Mouse (Mus musculus): ENCODE measurements around the gene Zfp553.

Zfp553 gene

GRCm38 (mm10) chr7:127233368-127233749 is 498 bp downstream of the Zfp553 start:
- WGBS: under 1% methylated on average over 27 of the region's 27 CpGs

DNA sequence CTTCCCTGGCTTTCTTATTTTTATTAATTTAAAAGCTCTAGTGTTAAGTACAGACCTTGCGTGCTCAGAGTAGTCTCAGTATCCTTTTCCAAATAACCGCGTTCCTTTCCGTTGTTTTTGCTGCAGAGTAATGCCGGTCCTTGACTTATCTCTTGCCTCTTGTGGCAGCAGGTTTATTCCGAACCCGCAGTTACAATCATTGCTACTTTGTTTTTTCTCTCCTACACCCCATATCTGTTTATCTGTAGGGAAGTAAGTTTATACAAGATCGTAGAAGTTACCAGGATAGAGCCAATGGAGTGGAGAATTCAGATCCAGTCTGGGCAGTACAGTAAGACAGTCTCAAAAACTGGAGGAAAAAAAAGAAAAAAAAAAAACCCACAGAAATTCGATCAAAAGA is 904 bp downstream of the Zfp553 start:
- 3% methylated on average over 9 of the region's 9 CpGs for WGBS

- 75% methylated on average over 2 of the region's 2 CpGs for WGBS
These were observed 1.9 kb downstream of the Zfp553 start for GRCm38 (mm10) chr7:127234777-127235176.

DNA sequence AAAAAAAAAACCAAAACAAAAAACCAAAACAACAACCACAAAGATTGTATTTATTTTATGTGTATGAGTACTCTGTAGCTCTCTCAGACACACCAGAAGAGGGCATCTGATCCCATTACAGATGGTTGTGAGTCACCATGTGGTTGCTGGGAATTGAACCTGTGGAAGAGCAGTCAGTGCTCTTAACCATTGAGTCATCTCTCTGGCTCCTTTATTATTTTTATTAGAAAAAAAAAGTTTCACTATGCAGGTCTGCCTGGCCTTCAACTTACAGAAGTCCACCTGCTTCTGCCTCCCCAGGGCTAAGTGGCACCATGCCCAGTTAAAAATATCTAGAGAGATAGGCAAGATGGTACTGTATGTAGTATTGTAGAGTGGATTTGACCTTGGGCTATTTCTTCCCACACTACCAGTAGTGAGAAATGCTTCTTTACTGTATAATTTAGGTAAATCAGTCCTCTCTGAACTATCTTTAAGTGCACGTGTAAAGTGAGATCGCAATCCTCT is 10.6 kb downstream of the Zfp553 start:
- 17% methylated on average over 2 of the region's 2 CpGs for WGBS

GRCm38 (mm10) chr7:127243870-127244657 is 11.2 kb downstream of the Zfp553 start, which contains the start of gene Zfp771:
TSS of gene Zfp771 (plus strand) at chr7:127244274.
- under 1% methylated on average over 56 of the region's 56 CpGs for WGBS

GRCm38 (mm10) chr7:127244658-127245510 is 12.0 kb downstream of the Zfp553 start:
- WGBS: 5% methylated on average over 32 of the region's 33 CpGs

GRCm38 (mm10) chr7:127250511-127250910 is 17.6 kb downstream of the Zfp553 start:
- 85% methylated on average over 8 of the region's 8 CpGs for WGBS

DNA sequence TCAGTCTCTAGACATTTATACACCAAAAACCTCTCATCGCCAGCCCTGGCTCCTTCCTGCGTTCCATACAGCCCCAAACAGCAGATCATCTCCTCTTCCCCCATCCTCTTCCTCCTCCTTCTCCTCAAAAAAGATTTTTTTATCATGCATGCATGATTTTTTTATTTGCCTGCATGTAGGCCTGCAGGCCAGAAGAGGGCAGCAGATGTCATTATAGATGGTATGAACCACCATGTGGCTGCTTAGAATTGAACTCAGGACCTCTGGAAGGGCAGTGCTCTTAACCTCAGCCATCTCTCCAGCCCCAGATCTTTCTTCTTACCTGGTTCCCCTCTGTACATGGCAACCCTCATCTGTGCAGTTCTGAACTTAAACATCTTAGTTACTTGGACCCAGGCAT is 19.6 kb downstream of the Zfp553 start:
- WGBS: 46% methylated on average over 2 of the region's 2 CpGs

- 70% methylated on average over 6 of the region's 6 CpGs for WGBS
These were observed 20.5 kb downstream of the Zfp553 start for GRCm38 (mm10) chr7:127253341-127253740.

GRCm38 (mm10) chr7:127253821-127254769 is 21.2 kb downstream of the Zfp553 start:
- WGBS: under 1% methylated on average over 136 of the region's 136 CpGs

- WGBS: 27% methylated on average over 4 of the region's 4 CpGs
These were observed 22.1 kb downstream of the Zfp553 start for GRCm38 (mm10) chr7:127255008-127255407.

DNA sequence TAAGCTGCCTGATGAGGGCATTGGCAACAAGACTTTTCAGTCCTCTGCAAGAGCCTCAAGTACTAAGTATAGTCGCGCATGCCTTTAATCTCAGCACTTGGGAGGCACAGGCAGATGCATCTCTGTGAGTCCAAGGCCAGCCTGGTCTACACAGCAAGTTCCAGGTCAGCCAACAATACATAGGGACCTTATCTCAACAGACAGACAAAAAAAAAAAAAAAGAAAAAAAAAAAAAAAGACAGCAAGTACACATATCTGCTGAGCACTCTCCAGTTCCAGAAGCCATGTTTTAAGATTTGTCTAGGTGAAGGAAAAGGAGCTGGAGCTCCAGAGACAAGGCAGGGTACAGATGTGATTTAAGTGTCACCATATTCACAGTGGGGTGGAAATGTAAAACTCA is 23.1 kb downstream of the Zfp553 start:
- 85% methylated on average over 2 of the region's 2 CpGs for WGBS

GRCm38 (mm10) chr7:127256518-127256917 is 23.7 kb downstream of the Zfp553 start:
- 82% methylated on average over 5 of the region's 5 CpGs for WGBS

DNA sequence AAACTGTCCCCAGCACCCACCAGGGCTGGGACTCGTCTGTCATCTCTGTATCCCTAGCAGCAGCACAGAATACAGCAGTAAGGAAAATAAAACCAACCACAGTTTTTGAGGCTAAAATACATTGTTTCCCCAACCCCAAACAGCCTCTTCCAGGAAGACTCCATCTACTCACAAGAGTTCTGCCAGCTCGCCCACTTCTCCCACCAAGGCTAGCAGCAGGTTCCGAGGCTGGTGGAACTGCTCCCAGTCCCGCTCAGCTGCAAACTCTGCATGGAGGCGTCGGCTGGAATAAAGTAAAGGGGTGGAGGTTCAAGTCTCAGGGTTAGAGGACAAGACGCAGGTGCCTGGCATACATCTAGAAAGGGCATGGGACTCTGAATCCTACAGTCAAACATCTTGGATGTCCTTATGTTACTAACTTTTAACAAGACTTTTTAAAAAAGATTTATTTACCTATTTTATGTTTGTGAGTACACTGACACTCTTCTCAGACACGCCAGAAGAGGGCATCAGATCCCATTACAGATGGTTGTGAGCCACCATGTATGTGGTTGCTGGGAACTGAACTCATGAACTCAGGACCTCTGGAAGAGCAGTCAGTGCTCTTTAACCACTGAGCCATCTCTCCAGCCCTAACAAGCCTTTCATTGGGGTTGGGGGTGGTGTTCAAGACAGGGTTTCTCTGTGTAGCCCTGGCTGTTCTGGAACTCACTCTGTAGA is 26.5 kb downstream of the Zfp553 start:
- WGBS: 51% methylated on average over 8 of the region's 8 CpGs

DNA sequence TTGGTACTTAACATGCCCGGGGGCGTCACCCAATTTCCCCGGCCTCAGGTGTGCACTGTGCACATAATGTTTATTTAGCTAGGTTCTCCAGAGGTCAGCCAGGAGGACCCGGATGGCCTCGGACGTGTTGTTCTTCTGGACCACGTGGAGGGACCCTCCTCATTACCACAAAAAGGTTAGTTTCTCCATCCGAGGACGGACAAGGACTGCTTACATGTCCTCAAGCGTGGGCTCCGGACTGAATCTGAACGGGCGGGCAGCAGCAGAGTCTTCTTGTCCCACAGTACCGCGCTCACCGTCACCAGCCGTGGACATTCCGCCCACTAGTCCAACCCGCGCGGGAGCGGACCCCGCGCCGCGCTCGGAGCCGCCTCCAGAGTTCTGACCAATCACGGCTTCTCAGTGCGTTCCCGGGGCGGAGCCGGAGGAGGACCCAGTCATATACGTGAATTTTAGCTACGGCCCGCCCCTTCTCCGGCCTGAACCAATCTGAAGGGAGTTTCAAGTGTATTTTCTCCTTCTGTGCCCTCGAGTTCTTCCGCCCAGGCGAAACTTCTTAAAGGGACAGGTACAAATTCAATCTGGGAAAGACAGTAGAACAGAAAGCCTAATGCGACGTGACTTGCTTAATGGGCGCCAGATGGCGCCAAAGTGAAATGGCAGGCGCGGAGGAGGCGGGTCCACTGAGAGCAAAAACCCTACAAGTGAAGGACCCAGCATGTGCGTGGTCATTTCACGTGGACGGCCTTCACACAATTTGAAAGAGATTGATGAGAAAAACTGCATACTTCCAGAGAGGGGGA is 27.6 kb downstream of the Zfp553 start, which contains the start of gene Dctpp1:
Gene Dctpp1 (minus strand): TSS at position 401 of the 803 bp plus-strand sequence.
- WGBS: under 1% methylated on average over 50 of the region's 50 CpGs

- WGBS: 80% methylated on average over 10 of the region's 10 CpGs
These were observed 29.5 kb downstream of the Zfp553 start for GRCm38 (mm10) chr7:127262218-127262961.

DNA sequence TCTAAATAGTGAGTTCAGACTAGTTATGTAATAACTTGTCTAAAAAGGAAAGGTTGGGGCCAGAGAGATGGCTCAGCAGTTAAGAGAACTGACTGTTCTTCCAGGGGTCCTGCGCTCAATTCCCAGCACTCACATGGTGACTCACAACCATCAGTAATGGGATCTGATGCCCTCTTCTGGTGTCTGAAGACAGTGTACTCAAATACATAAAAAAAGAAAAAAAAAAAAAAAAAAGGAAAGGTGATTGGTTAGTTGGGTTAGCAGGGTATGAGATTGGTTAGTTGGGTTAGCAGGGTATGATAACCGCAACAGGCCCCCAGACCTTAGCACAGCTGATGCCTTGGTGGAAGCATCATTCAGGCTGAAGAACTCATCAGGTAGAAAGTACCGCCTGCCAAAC is 30.7 kb downstream of the Zfp553 start:
- 97% methylated on average over 3 of the region's 3 CpGs for WGBS

GRCm38 (mm10) chr7:127270256-127270655 is 37.4 kb downstream of the Zfp553 start:
- WGBS: 84% methylated on average over 2 of the region's 2 CpGs

DNA sequence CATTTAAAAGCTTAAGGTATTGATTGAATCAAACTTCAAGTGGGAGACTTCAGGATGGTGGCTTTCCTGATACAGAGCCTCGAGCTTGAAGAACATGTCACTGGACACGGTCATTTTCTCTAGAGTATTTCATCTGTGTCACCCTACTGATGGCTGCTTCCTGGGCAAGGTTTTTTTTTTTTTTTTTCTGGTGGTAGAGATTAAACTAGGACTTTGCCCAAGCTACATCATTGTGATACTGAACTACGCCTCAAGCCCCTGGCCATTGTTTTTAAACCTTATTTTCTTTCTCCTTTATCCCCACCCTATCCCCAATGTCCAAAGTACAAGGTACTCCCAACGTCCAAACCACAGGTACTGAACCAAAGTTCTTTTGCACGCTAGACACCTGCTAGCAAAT is 37.8 kb downstream of the Zfp553 start:
- WGBS: 94% methylated on average over 5 of the region's 5 CpGs

Data from cerebral cortex, adult 2 months (tissue).